Mouse (Mus musculus) ES-Bruce4 (cell line): Measurements from ENCODE around the gene Sfmbt1.

Experiments
- CTCF ChIP-seq: IDR thresholded peaks from one replicate; pipeline ENCODE4 v1.8.1; 2011; ENCODE audit warnings: low read depth, low read length
- EP300 ChIP-seq: IDR thresholded peaks from 2 replicates; pipeline ENCODE4 v1.6.1; 2011; ENCODE audit warnings: low read depth, low read length; ENCODE audit not compliant: insufficient read depth

GRCm38 (mm10) chr14:30825021-30825475 lies 110.4 kb downstream of the Sfmbt1 start:
- TF ChIP-seq CTCF (no peak), EP300 (no peak)
